Mouse (Mus musculus): ENCODE data around the gene Pemt. TPM values are rescaled to one million over a fixed set of nuclear protein-coding genes. Genes with fewer than 3 reads are reported as not detected.
A peak's percentile ranks its signal among the peaks of the same experiment; 100 is the strongest.

Pemt gene
- polyA plus RNA-seq, 1 experiment, result 7.5 TPM

DNA sequence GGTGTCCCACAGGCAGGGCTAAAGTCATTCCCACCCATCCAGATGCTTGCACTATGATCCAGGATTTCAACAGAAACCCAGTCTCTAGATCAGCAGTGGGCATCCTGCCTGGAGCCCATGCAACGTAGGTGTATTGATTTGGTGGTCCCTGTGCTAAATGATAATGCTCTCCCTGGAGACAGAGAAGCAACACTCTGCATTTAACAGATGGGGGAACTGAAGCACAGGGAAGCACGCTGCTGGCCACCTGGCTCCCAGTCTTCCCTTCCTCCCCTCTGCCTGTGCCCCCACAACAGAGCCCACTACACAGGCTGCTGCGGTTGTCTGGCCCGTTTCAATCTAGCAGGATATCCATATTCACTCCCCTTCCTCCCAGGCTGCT, 80.2 kb downstream of the Pemt start:
- Histone ChIP-seq H3K27me3 (ENCODE audit: control insufficient read depth, insufficient read depth, low read length) (no peaks in the 10 kb centered on the region), H3K4me3 (replicated peaks; ENCODE audit: insufficient read depth, low read depth, low read length) (no peak overlapping the region), H3K4me1 (ENCODE audit: control insufficient read depth, insufficient read depth, low read length) (no peaks in the 10 kb centered on the region), H3K27ac (ENCODE audit: insufficient read depth, low read length) (no peak overlapping the region)
- no peak for DNase-seq
- TF ChIP-seq POLR2A (IDR thresholded peaks at IDR 0.05; ENCODE audit: borderline replicate concordance, insufficient read depth, low read length) (no peak), CTCF (IDR thresholded peaks at IDR 0.05; ENCODE audit: borderline replicate concordance, insufficient read depth, low read depth, low read length) (no peak)
- 51% methylated on average over 4 of the region's 4 CpGs for WGBS

- TF ChIP-seq POLR2A (IDR thresholded peaks at IDR 0.05; ENCODE audit: borderline replicate concordance, insufficient read depth, low read length) (no peak), CTCF (IDR thresholded peaks at IDR 0.05; ENCODE audit: borderline replicate concordance, insufficient read depth, low read depth, low read length) (peak; percentile 86)
- H3K4me3 ChIP-seq (replicated peaks; ENCODE audit: insufficient read depth, low read depth, low read length), result peak overlapping the region; percentile 63
- WGBS, result 35% methylated on average over 25 of the region's 25 CpGs
- H3K27me3 ChIP-seq (ENCODE audit: control insufficient read depth, insufficient read depth, low read length), result no peaks in the 10 kb centered on the region
- H3K4me1 ChIP-seq (ENCODE audit: control insufficient read depth, insufficient read depth, low read length), result no peaks in the 10 kb centered on the region
- H3K27ac ChIP-seq (ENCODE audit: insufficient read depth, low read length), result peak overlapping the region; percentile 55
- DNase-seq, result peak; percentile 80 to 90
Measured at GRCm38 (mm10) chr11:59965227-59966101, 80.8 kb downstream of the Pemt start.

DNA sequence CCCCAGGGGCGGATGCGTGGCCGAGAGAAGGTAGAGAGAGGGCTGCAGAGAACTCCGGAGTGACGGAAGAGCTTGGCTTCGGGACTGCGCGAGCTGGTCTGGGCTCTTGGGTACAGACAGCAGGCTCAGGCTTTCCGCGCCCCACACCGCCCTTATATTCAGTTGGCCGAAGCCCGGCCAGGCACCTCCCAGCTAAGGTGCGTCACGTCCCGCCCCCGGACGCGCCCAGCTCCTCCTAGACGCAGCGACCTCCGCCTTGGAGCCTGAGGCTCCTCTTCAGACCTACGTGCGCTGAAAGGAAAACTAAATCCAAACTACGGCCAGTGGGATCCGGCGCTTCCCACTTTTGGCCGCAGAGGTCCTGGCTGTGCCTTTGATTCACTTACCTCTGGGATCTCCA, 81.5 kb downstream of the Pemt start, which contains the start of gene Rasd1:
Gene Rasd1, minus strand, starts transcription at position 127 of the 400 bp plus-strand sequence.
- TF ChIP-seq CTCF (IDR thresholded peaks at IDR 0.05; ENCODE audit: borderline replicate concordance, insufficient read depth, low read depth, low read length), result no peak
- TF ChIP-seq POLR2A (IDR thresholded peaks at IDR 0.05; ENCODE audit: borderline replicate concordance, insufficient read depth, low read length), result no peak; the same call in none of the 2 replicates
- Histone ChIP-seq H3K27me3 (ENCODE audit: control insufficient read depth, insufficient read depth, low read length) (no peaks in the 10 kb centered on the region), H3K4me3 (replicated peaks; ENCODE audit: insufficient read depth, low read depth, low read length) (peak within 1 kb of the TSS; percentile 63), H3K4me1 (ENCODE audit: control insufficient read depth, insufficient read depth, low read length) (no peaks in the 10 kb centered on the region), H3K27ac (ENCODE audit: insufficient read depth, low read length) (peak within 1 kb of the TSS; percentile 55)
- DNase-seq, result peak; percentile 88 to 90
- under 1% methylated on average over 28 of the region's 28 CpGs for WGBS

GRCm38 (mm10) chr11:59964163-59964758, 82.0 kb downstream of the Pemt start:
- H3K4me1 ChIP-seq (ENCODE audit: control insufficient read depth, insufficient read depth, low read length), result no peaks in the 10 kb centered on the region
- peak overlapping the region; percentile 63 for H3K4me3 ChIP-seq (replicated peaks; ENCODE audit: insufficient read depth, low read depth, low read length)
- no peaks in the 10 kb centered on the region for H3K27me3 ChIP-seq (ENCODE audit: control insufficient read depth, insufficient read depth, low read length)
- TF ChIP-seq POLR2A (IDR thresholded peaks at IDR 0.05; ENCODE audit: borderline replicate concordance, insufficient read depth, low read length) (no peak), CTCF (IDR thresholded peaks at IDR 0.05; ENCODE audit: borderline replicate concordance, insufficient read depth, low read depth, low read length) (no peak)
- 2% methylated on average over 33 of the region's 33 CpGs for WGBS
- peak; percentile 34 to 48 for DNase-seq
- no peak overlapping the region for H3K27ac ChIP-seq (ENCODE audit: insufficient read depth, low read length)

DNA sequence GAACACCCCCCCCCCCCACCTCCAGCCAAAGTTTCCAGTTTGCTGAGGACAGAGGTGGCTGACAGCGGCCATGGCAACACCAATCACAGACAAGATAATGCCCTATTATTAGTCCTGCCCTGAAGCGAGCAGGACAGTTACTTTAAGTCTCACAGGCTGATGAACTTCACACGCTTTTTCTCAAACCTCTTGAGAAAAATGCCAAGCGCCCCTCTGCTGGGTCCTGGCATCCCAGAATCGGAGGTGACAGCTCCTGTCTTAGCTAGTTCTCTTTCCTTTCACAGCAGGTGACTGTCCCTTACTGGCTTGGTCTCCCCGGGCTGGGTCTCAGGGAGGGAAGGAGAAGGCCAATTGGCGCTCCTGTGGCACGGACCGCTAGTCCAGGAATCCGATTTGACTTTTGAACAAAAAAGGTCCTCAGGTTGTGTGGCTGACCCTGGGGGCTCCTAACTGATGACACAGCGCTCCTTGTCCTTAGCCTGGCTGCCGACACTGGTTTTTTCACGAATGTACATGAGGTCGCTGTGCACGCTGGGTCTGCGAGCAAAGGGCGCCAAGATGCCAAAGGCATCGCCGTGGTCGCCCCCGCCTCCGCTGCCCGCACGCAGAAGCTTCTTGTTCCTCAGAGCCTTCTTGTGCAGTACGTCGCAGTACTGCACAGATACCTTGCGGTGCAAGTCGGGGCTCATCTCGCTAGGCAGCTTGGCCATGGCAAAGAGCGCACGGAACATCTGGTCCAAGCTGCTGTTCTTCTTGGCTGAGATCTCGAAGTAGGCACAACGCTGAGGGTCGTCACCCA, 82.7 kb downstream of the Pemt start:
- no peak overlapping the region for H3K27ac ChIP-seq (ENCODE audit: insufficient read depth, low read length)
- H3K27me3 ChIP-seq (ENCODE audit: control insufficient read depth, insufficient read depth, low read length), result no peaks in the 10 kb centered on the region
- 11% methylated on average over 34 of the region's 34 CpGs for WGBS
- TF ChIP-seq CTCF (IDR thresholded peaks at IDR 0.05; ENCODE audit: borderline replicate concordance, insufficient read depth, low read depth, low read length), result no peak
- 0 out of 2 replicates have a peak, but pooled peaks have one; percentile 12 for TF ChIP-seq POLR2A (IDR thresholded peaks at IDR 0.05; ENCODE audit: borderline replicate concordance, insufficient read depth, low read length)
- H3K4me3 ChIP-seq (replicated peaks; ENCODE audit: insufficient read depth, low read depth, low read length), result peak overlapping the region; percentile 63
- H3K4me1 ChIP-seq (ENCODE audit: control insufficient read depth, insufficient read depth, low read length), result no peaks in the 10 kb centered on the region
- DNase-seq, result peak in 1 of 2 experiments; percentile 29

- DNase-seq, result no peak
- H3K27ac ChIP-seq (ENCODE audit: insufficient read depth, low read length), result no peak overlapping the region
- H3K4me3 ChIP-seq (replicated peaks; ENCODE audit: insufficient read depth, low read depth, low read length), result no peak overlapping the region
- WGBS, result 88% methylated on average over 3 of the region's 3 CpGs
- no peaks in the 10 kb centered on the region for H3K4me1 ChIP-seq (ENCODE audit: control insufficient read depth, insufficient read depth, low read length)
- no peaks in the 10 kb centered on the region for H3K27me3 ChIP-seq (ENCODE audit: control insufficient read depth, insufficient read depth, low read length)
- TF ChIP-seq POLR2A (IDR thresholded peaks at IDR 0.05; ENCODE audit: borderline replicate concordance, insufficient read depth, low read length) (no peak), CTCF (IDR thresholded peaks at IDR 0.05; ENCODE audit: borderline replicate concordance, insufficient read depth, low read depth, low read length) (no peak)
Measured at GRCm38 (mm10) chr11:59962590-59962989, 83.7 kb downstream of the Pemt start.

DNA sequence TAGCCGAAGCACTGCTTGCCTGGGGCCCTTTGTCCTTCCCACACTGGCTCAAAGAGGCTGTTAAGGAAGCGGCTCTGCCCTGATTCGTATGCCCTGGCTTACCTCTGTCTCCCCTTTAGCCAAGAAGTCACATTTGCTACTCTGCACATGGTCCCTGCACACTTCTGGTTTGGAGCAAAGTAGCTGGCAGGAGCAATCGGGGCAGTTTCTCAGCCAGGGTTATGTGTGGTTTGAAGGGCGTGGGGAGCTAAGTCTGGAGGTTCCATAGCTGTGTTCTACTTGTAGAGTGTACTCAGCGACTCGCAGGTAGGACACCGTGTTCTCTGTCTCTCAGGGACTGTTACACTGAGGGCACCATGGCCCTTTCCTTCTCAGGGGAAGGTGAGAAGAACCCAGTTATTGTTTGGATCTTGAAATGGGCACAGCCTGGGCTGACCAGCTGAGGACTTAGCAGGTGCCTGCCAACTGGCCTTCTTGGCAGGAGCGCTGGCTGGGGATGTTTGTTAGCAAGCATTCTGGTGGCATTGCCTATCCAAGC, 84.9 kb downstream of the Pemt start:
- H3K4me1 ChIP-seq (ENCODE audit: control insufficient read depth, insufficient read depth, low read length), result no peaks in the 10 kb centered on the region
- no peak overlapping the region for H3K4me3 ChIP-seq (replicated peaks; ENCODE audit: insufficient read depth, low read depth, low read length)
- peak; percentile 33 to 35 for DNase-seq
- TF ChIP-seq POLR2A (IDR thresholded peaks at IDR 0.05; ENCODE audit: borderline replicate concordance, insufficient read depth, low read length), result no peak
- no peak for TF ChIP-seq CTCF (IDR thresholded peaks at IDR 0.05; ENCODE audit: borderline replicate concordance, insufficient read depth, low read depth, low read length)
- H3K27me3 ChIP-seq (ENCODE audit: control insufficient read depth, insufficient read depth, low read length), result no peaks in the 10 kb centered on the region
- H3K27ac ChIP-seq (ENCODE audit: insufficient read depth, low read length), result no peak overlapping the region
- WGBS, result 65% methylated on average over 9 of the region's 9 CpGs
